Mouse (Mus musculus) E14TG2a.4 (cell line): Measurements from ENCODE around the gene Sgsm3.
"Not testable (repeated sequence)": the region's sequence is repeated elsewhere in the genome, so short reads cannot be mapped to it uniquely, and the experiment has no call there.

Experiments used
- H3K27me3 ChIP-seq: 2 replicates; pipeline ENCODE4 v1.6.1; 2014; ENCODE audit warnings: low read length, control low read depth; ENCODE audit not compliant: insufficient read depth
- H3K36me3 ChIP-seq: 2 replicates; pipeline ENCODE4 v1.6.1; 2014; ENCODE audit warnings: low read length, control low read depth; ENCODE audit not compliant: insufficient read depth
- H3K4me1 ChIP-seq: replicated peaks from 2 replicates; pipeline ENCODE4 v1.6.1; 2014; ENCODE audit warnings: low read depth, low read length, control low read depth
- H3K4me3 ChIP-seq: replicated peaks from 2 replicates; pipeline ENCODE4 v1.5.1; 2014; ENCODE audit warnings: mild to moderate bottlenecking, low read length
- H3K9me3 ChIP-seq: 2 replicates; pipeline ENCODE4 v1.6.1; 2014; ENCODE audit warnings: low read length, control low read depth
- CTCF ChIP-seq: conservative IDR thresholded peaks from 2 replicates; pipeline ENCODE4 v1.5.1; 2014; ENCODE audit warnings: low read length
- NANOG ChIP-seq: IDR thresholded peaks from 2 replicates; pipeline ENCODE4 v1.6.1; 2014; ENCODE audit warnings: borderline replicate concordance, low read length, mixed read lengths
- POU5F1 ChIP-seq: IDR thresholded peaks from 2 replicates; pipeline ENCODE4 v1.6.1; 2014; ENCODE audit warnings: low read length, borderline replicate concordance

Sgsm3 gene

GRCm38 (mm10) chr15:80977620-80978334 is at the start of gene Sgsm3:
Gene Sgsm3 (plus strand): TSS chr15:80977765.
- no peaks in the 10 kb centered on the region for H3K36me3 ChIP-seq
- peaks cover 21% of the 10 kb centered on the region for H3K4me1 ChIP-seq
- H3K27me3 ChIP-seq: 0 out of 2 replicates have a peak, but pooled peaks cover 2% of the 10 kb centered on the region
- no peaks in the 10 kb centered on the region for H3K9me3 ChIP-seq
- H3K4me3 ChIP-seq: peak within 1 kb of the TSS; percentile 89
- TF ChIP-seq CTCF: no peak
- no peak for TF ChIP-seq POU5F1
- no peak for TF ChIP-seq NANOG

GRCm38 (mm10) chr15:80928811-80929355 is 48.7 kb upstream of the Sgsm3 start:
- no peak for TF ChIP-seq CTCF
- TF ChIP-seq POU5F1: no peak
- no peak for TF ChIP-seq NANOG

GRCm38 (mm10) chr15:80930048-80930571 is 47.5 kb upstream of the Sgsm3 start:
- Histone ChIP-seq H3K27me3 (no peaks in the 10 kb centered on the region), H3K4me3 (no peak overlapping the region), H3K36me3 (peaks cover 41% of the 10 kb centered on the region), H3K9me3 (no peaks in the 10 kb centered on the region), H3K4me1 (peaks cover 43% of the 10 kb centered on the region)
- TF ChIP-seq NANOG: no peak
- no peak for TF ChIP-seq CTCF
- TF ChIP-seq POU5F1: no peak

More at GRCm38 (mm10) chr15:80928811-80929355, 48.7 kb upstream of the Sgsm3 start:
- Histone ChIP-seq H3K4me1 (peaks cover 49% of the 10 kb centered on the region), H3K36me3 (peaks cover 53% of the 10 kb centered on the region), H3K27me3 (no peaks in the 10 kb centered on the region), H3K9me3 (no peaks in the 10 kb centered on the region), H3K4me3 (peak overlapping the region; percentile 81)

- not testable (repeated sequence) for H3K9me3 ChIP-seq, H3K4me3 ChIP-seq, H3K27me3 ChIP-seq
- Histone ChIP-seq H3K4me1 (peaks cover 50% of the 10 kb centered on the region), H3K36me3 (peaks cover 37% of the 10 kb centered on the region)
These were observed 46.8 kb upstream of the Sgsm3 start for GRCm38 (mm10) chr15:80930676-80931320.

- no peaks in the 10 kb centered on the region for H3K27me3 ChIP-seq
- peaks cover 57% of the 10 kb centered on the region for H3K4me1 ChIP-seq
- H3K36me3 ChIP-seq: peaks cover 34% of the 10 kb centered on the region
- no peaks in the 10 kb centered on the region for H3K9me3 ChIP-seq
- TF ChIP-seq NANOG: no peak
- no peak for TF ChIP-seq CTCF
- no peak for TF ChIP-seq POU5F1
- H3K4me3 ChIP-seq: no peak overlapping the region
These were observed 46.1 kb upstream of the Sgsm3 start for GRCm38 (mm10) chr15:80931345-80931960.

- Histone ChIP-seq H3K4me1 (peaks cover 62% of the 10 kb centered on the region), H3K9me3 (no peaks in the 10 kb centered on the region), H3K4me3 (no peak overlapping the region), H3K36me3 (peaks cover 34% of the 10 kb centered on the region), H3K27me3 (no peaks in the 10 kb centered on the region)
- no peak for TF ChIP-seq POU5F1
- no peak for TF ChIP-seq NANOG
- TF ChIP-seq CTCF: no peak
These were observed 42.7 kb upstream of the Sgsm3 start for GRCm38 (mm10) chr15:80934841-80935240.

- Histone ChIP-seq H3K27me3 (no peaks in the 10 kb centered on the region), H3K4me3 (no peak overlapping the region), H3K36me3 (peaks cover 36% of the 10 kb centered on the region), H3K4me1 (peaks cover 53% of the 10 kb centered on the region), H3K9me3 (no peaks in the 10 kb centered on the region)
- TF ChIP-seq NANOG (no peak), CTCF (no peak), POU5F1 (no peak)
These were observed 40.9 kb upstream of the Sgsm3 start for GRCm38 (mm10) chr15:80936686-80937085.

- H3K36me3 ChIP-seq: peaks cover 24% of the 10 kb centered on the region
- peaks cover 51% of the 10 kb centered on the region for H3K4me1 ChIP-seq
- no peak overlapping the region for H3K4me3 ChIP-seq
- no peaks in the 10 kb centered on the region for H3K9me3 ChIP-seq
- TF ChIP-seq NANOG (no peak), CTCF (no peak), POU5F1 (no peak)
- H3K27me3 ChIP-seq: no peaks in the 10 kb centered on the region
These were observed 39.0 kb upstream of the Sgsm3 start for GRCm38 (mm10) chr15:80938615-80939014.
